Mouse (Mus musculus) hindbrain, embryonic 14.5 days (tissue): ENCODE results near the gene Arap2. TPM values are rescaled to one million over a fixed set of nuclear protein-coding genes. Genes with fewer than 3 reads are reported as not detected.
A peak's percentile ranks its signal among the peaks of the same experiment; 100 is the strongest.

Experiments
- ATAC-seq: fragments of 200-750 bp; cut with Nextera tagmentation; 2 replicates; pipeline ENCODE4 v1.8.0; 2017; ENCODE audit warnings: moderate number of reproducible peaks, mild to moderate bottlenecking, moderate TSS enrichment, moderate library complexity; ENCODE audit not compliant: low FRiP score
- DNase-seq: peaks from one replicate; pipeline ENCODE4 v3.0.0-alpha.2; 2015; ENCODE audit warnings: low spot score
- H3K27ac ChIP-seq: fragments of 300-500 bp; sonication (generic); 2 replicates; pipeline ENCODE4 v1.5.1; 2014; ENCODE audit warnings: mild to moderate bottlenecking, moderate library complexity
- H3K27me3 ChIP-seq: fragments of 300-500 bp; sonication (generic); 2 replicates; pipeline ENCODE4 v1.6.1; 2014; ENCODE audit warnings: mild to moderate bottlenecking, low read length, mixed read lengths; ENCODE audit not compliant: control insufficient read depth, insufficient read depth
- H3K36me3 ChIP-seq: fragments of 300-500 bp; sonication (generic); replicated peaks from 2 replicates; pipeline ENCODE4 v1.6.1; 2014; ENCODE audit not compliant: control insufficient read depth, insufficient read depth
- H3K4me1 ChIP-seq: fragments of 300-500 bp; sonication (generic); replicated peaks from 2 replicates; pipeline ENCODE4 v1.6.1; 2014; ENCODE audit warnings: antibody characterized with exemption, low read length, mixed read lengths; ENCODE audit not compliant: control insufficient read depth, insufficient read depth
- H3K4me2 ChIP-seq: fragments of 300-500 bp; sonication (generic); replicated peaks from 2 replicates; pipeline ENCODE4 v1.6.1; 2014; ENCODE audit warnings: mild to moderate bottlenecking, moderate library complexity
- H3K4me3 ChIP-seq: fragments of 300-500 bp; sonication (generic); replicated peaks from 2 replicates; pipeline ENCODE4 v1.5.1; 2014; ENCODE audit warnings: mild to moderate bottlenecking, low read length
- H3K9ac ChIP-seq: fragments of 300-500 bp; sonication (generic); 2 replicates; pipeline ENCODE4 v1.6.1; 2014
- H3K9me3 ChIP-seq: fragments of 300-500 bp; sonication (generic); 2 replicates; pipeline ENCODE4 v1.6.1; 2016; ENCODE audit warnings: low read length; ENCODE audit not compliant: control insufficient read depth
- WGBS: fragments of 180-500 bp; shearing (Covaris S2); extraction: QIAGEN DNeasy Blood & Tissue Kit; methylation state at CpG from one replicate; pipeline ENCODE4 v1.1.7; 2014; 5-methylcytosine and 5-hydroxymethylcytosine counted together
- polyA plus RNA-seq: library from polyadenylated mRNA; unstranded; fragments of >200 nt; fragmentation: Nextera tagmentation; extraction: Ambion mirVana; gene quantifications from 2 replicates; pipeline ENCODE4 v1.2.1, GENCODE M21; 2014

Gene Arap2
- polyA plus RNA-seq, 1 experiment from 2014 or later: 6.4 TPM

DNA sequence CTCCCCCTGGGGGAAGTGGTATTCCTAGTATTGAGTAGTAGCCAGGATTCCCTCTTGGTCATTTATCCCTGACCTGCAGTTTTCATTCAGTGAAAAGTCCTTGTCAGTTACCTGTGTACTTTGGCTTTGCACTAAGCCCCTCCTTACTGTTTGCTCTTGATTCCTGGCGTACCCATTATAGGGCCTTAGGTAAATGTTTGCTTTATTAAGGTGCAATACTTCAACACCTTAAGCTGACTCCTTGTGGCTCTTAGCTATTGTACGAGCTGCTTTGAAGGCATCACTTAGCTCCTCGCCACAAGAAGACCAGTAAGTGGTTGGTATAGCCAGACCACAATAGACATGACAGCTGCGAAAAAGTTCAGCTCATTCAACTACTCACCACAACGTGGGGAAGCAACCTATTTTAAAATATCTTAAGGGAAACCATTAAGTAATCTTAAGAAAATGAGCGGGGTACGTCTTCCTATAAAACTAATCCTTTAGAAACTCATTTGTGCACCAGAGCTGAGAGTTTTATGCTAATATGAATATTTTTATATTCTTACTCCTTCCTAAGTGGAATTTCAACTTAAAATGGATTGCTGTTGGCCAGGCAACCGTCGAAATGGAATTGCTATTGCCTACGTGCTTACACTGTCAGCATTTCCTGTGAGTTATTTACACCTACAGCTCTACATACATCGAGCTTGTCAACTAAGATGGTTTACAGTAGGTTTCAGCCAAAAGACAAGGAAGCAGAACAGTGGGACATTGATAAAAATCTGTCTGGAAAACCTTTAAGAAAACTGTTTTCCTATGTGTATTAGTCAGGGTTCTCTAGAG lies 6.0 kb upstream of the Arap2 start:
- H3K4me2 ChIP-seq: no peak overlapping the region
- H3K27me3 ChIP-seq: no peaks in the 10 kb centered on the region
- DNase-seq: no peak
- WGBS: 89% methylated on average over 11 of the region's 11 CpGs
- no peak overlapping the region for H3K4me3 ChIP-seq
- no peak overlapping the region for H3K9ac ChIP-seq
- H3K36me3 ChIP-seq: no peaks in the 10 kb centered on the region
- no peak for ATAC-seq
- H3K27ac ChIP-seq: no peak overlapping the region
- H3K4me1 ChIP-seq: no peaks in the 10 kb centered on the region
- H3K9me3 ChIP-seq: no peaks in the 10 kb centered on the region

DNA sequence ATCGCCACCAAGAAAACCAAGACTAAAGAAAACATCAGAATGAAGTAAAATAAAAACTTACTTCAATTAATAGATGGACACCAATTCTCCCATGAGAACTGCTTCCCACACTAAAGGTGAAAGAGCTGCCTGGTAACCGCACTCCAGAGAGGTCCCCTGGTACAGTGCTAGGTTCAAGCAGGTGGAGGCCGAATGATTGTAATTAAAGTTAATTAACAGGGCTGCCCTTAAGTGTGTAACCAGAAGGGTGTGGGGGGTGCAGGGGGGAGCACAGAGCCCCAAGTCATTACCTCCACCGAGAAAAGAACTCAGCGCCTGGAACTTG lies 538 bp downstream of the Arap2 start:
- peak overlapping the region; percentile 74 for H3K9ac ChIP-seq
- WGBS: 15% methylated on average over 5 of the region's 5 CpGs
- ATAC-seq: peak; percentile 55

DNA sequence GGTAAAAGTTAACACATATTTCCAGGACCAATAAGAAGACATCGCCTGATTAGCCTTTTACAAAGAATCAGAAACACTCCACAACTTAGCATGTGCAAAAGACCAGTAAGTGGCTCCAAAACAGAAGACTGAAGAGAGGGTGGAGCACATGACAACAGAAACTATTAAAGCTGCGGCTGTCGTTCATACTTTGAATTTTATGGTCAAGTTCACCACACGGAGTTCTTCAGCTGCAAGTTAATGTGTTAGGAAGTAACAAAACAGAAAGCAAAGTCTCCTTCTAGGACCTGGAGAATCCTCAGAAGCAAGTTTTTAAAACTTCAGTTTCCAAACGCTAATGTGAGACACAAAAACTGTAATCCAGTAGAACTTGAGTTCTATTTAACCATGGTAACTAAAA lies 1.8 kb downstream of the Arap2 start:
- Histone ChIP-seq H3K27me3 (no peaks in the 10 kb centered on the region), H3K27ac (no peak overlapping the region), H3K4me2 (no peak overlapping the region), H3K9me3 (no peaks in the 10 kb centered on the region), H3K4me1 (no peaks in the 10 kb centered on the region), H3K9ac (no peak overlapping the region), H3K36me3 (no peaks in the 10 kb centered on the region), H3K4me3 (no peak overlapping the region)
- ATAC-seq: no peak
- 76% methylated on average over 5 of the region's 5 CpGs for WGBS
- no peak for DNase-seq

More for the DNA sequence above, 538 bp downstream of the Arap2 start:
- Histone ChIP-seq H3K27me3 (no peaks in the 10 kb centered on the region), H3K4me3 (peak overlapping the region; percentile 66), H3K27ac (no peak overlapping the region), H3K9me3 (no peaks in the 10 kb centered on the region), H3K4me2 (peak overlapping the region; percentile 88), H3K4me1 (no peaks in the 10 kb centered on the region), H3K36me3 (no peaks in the 10 kb centered on the region)
- no peak for DNase-seq

DNA sequence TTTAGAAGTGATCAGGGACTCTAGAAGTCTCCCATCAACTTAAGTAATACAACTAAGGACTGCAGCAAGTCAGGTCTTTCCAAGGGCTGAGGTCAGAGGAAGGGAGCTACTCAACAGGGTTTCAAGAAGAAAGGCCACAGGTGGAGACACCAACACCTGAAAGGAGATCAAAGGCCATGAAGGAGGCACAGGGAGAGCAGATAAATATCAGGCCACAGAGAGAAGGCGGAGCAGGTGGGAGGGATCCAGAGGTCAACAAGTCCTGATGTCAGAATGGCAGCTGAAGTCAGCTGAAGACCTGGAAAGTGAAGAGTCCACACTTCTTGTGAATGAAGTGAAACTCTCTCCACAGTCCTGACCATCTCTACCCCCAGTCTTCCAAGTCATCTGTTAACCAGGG lies 2.9 kb downstream of the Arap2 start:
- H3K4me3 ChIP-seq: no peak overlapping the region
- H3K36me3 ChIP-seq: no peaks in the 10 kb centered on the region
- H3K9me3 ChIP-seq: no peaks in the 10 kb centered on the region
- no peak overlapping the region for H3K9ac ChIP-seq
- H3K4me2 ChIP-seq: no peak overlapping the region
- no peaks in the 10 kb centered on the region for H3K27me3 ChIP-seq
- ATAC-seq (no peak), DNase-seq (no peak)
- H3K4me1 ChIP-seq: no peaks in the 10 kb centered on the region
- no peak overlapping the region for H3K27ac ChIP-seq
- 95% methylated on average over 1 of the region's 1 CpGs for WGBS

DNA sequence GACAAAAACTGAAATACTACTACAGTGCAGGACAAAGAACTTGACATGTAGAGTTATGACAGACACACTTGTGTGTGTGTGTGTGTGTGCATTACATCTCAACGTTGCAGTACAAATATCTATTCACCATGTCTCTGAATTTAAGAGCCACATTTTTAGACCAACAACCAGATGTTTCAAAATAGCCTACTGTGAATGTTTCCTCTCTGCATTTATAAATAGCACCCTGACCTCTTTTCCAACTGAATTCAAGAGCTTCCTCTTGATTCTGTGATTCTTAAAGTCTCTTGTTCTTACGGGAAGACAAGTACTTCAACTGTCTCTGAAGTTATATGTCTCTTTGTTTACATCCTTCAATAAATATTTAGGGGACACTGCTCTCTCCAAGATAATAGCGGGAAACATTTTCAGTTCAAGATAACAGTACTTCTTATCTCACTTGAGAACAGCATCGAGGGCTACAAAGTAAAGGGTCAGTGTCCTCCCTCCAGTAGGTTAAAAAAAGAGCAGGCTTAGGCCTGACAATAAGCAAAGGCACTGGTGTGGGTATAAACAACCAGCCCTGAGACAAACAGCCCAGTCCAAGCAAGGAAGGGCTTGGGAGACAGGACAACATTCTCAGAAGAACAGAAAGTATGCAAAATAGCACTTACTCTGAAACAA lies 3.5 kb downstream of the Arap2 start:
- Histone ChIP-seq H3K36me3 (no peaks in the 10 kb centered on the region), H3K4me1 (no peaks in the 10 kb centered on the region), H3K27ac (no peak overlapping the region), H3K9me3 (no peaks in the 10 kb centered on the region), H3K27me3 (no peaks in the 10 kb centered on the region), H3K4me2 (no peak overlapping the region), H3K4me3 (no peak overlapping the region), H3K9ac (no peak overlapping the region)
- WGBS: 74% methylated on average over 4 of the region's 4 CpGs
- no peak for ATAC-seq
- DNase-seq: no peak

DNA sequence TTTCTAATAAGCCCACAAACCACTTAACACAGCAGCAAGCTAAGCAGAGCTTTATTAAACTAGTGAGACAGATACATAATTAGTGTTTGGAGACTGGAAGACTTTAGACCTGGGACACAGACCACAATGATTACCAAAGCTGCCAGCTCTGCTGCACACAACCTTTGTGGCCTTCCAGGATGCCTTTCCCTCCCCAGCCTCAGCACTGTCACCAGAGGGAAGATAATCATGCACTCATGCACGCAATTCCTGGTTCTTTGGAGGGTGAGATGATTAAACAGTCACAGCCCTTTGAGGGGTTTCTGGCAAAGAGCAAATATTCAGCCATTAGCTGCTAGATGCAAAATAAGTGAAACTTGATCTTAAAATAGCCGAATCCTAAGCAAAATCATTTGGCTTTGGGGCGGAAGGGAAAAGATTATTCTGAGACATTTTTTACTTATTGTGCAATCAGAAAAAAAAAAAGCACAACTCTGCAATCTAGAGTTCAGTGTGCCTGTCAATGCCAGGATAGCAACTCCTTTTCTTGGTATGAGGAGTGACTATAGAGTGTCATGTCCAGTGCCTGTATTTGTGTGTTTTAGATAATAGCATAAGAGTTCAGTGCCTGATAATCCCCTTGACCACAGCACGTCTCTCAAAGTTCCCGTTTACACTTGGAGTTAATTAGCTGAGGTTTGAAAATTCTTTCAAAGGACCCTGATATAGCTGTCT lies 5.0 kb downstream of the Arap2 start:
- Histone ChIP-seq H3K4me2 (no peak overlapping the region), H3K36me3 (no peaks in the 10 kb centered on the region), H3K4me3 (no peak overlapping the region), H3K27me3 (no peaks in the 10 kb centered on the region), H3K9me3 (no peaks in the 10 kb centered on the region), H3K27ac (no peak overlapping the region), H3K4me1 (no peaks in the 10 kb centered on the region), H3K9ac (no peak overlapping the region)
- DNase-seq (no peak), ATAC-seq (no peak)
- WGBS: 68% methylated on average over 5 of the region's 5 CpGs

DNA sequence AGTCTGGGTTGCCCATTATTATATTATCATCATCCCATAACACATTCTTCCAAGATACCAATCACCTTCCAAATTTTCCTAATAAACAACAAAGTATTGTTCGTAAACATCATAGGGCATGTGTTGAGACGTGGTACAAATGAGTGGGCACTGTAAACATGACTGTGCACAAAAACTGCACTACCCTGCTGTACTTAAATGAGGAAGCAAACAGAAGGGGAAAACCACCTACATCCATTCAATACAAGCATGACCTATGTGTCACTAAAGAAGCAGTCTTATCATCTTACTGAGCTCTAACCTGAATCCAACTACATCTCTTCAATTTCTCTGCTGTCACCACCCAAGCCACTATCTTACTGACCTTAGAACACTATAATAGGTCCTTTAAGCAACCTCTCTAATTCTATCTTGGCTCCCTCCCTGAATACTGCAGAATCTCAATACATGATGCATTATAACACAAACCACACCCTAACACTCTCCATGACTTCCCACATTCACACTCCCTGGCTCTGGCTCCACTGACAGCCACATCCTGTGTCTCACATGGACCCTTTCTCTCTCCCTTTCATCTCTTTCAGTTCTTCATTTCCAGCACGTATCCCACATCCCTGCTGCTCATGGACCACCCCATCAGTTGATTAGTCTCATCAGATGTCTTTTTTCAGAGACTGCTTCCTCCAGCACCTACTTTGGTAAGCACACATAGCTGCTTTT lies 10.0 kb downstream of the Arap2 start:
- no peak overlapping the region for H3K4me3 ChIP-seq
- no peaks in the 10 kb centered on the region for H3K36me3 ChIP-seq
- H3K4me2 ChIP-seq: no peak overlapping the region
- no peak for ATAC-seq
- no peaks in the 10 kb centered on the region for H3K27me3 ChIP-seq
- no peak overlapping the region for H3K9ac ChIP-seq
- no peaks in the 10 kb centered on the region for H3K4me1 ChIP-seq
- H3K27ac ChIP-seq: no peak overlapping the region
- WGBS: 91% methylated on average over 3 of the region's 3 CpGs
- H3K9me3 ChIP-seq: no peaks in the 10 kb centered on the region
- DNase-seq: no peak

DNA sequence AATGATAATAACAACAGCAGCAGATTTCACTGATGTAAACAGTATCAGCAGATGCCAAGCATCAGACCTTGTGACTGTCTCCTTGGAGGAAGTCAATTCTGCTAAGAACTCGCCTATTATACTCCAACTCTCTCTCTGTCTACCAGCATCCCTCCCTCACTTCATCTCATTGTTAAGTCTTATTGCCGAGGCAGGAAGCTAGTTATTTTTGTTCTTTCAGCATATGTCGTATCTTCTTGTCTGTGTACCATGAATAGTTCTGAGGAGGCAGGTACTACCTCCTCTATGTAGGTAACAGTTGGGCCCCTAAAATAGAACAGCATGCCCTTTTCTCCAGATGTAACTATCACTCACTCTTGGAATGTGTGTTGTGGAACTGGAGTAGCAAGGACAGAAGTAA lies 13.0 kb downstream of the Arap2 start:
- Histone ChIP-seq H3K27ac (no peak overlapping the region), H3K4me3 (no peak overlapping the region), H3K4me2 (no peak overlapping the region), H3K9me3 (no peaks in the 10 kb centered on the region), H3K9ac (no peak overlapping the region), H3K36me3 (no peaks in the 10 kb centered on the region), H3K27me3 (no peaks in the 10 kb centered on the region), H3K4me1 (no peaks in the 10 kb centered on the region)
- ATAC-seq (no peak), DNase-seq (no peak)
- WGBS: 81% methylated on average over 3 of the region's 3 CpGs

DNA sequence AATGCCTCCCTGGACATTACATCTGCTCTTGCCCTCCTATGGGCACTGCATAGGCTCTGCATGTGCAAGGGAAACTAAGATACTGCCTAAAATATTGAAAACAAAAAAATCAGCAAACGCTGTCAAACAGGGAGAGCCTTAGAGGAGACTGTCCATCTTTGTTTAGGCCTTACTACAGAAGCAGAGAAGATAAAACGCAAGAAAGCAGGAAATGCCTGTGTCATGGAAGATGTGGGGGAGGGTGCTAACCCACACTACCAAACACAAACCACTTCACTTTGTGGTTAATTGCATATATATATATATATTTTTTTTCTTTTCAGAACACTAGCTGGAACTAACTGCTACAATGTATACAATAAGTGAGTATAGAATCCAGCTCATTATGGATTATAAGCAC lies 14.3 kb downstream of the Arap2 start:
- H3K9ac ChIP-seq: no peak overlapping the region
- H3K27me3 ChIP-seq: no peaks in the 10 kb centered on the region
- 49% methylated on average over 2 of the region's 2 CpGs for WGBS
- no peaks in the 10 kb centered on the region for H3K9me3 ChIP-seq
- no peak for DNase-seq
- ATAC-seq: no peak
- no peaks in the 10 kb centered on the region for H3K36me3 ChIP-seq
- no peak overlapping the region for H3K27ac ChIP-seq
- H3K4me2 ChIP-seq: no peak overlapping the region
- H3K4me1 ChIP-seq: no peaks in the 10 kb centered on the region
- H3K4me3 ChIP-seq: no peak overlapping the region
